Mouse (Mus musculus) layer of hippocampus, postnatal 14 days (tissue): ENCODE results near the gene Spink2. TPM values are rescaled to one million over a fixed set of nuclear protein-coding genes. Genes with fewer than 3 reads are reported as not detected.

Experiments
- total RNA-seq, 2 experiments: library from RNA; stranded (reverse); gene quantifications; 2 replicates each; pipeline ENCODE4 v1.2.3; 2021

The Spink2 gene
- total RNA-seq, 2 experiments from 2014 or later = not detected

Other genes with a start within 250 kb of the Spink2 start
- 100 to 1,000 TPM; 121 to 128 TPM for gene Srp72, start 236.8 kb downstream of the Spink2 start, total RNA-seq
- gene Arl9, start 207.4 kb downstream of the Spink2 start, total RNA-seq = not detected
- 1 to 10 TPM; 1.3 to 1.4 TPM for gene Thegl, start 195.4 kb downstream of the Spink2 start, total RNA-seq
- 10 to 100 TPM; 64.5 to 92.8 TPM for gene Hopx, start 96.3 kb downstream of the Spink2 start, total RNA-seq
- 1 to 10 TPM; 5.2 to 5.5 TPM for gene Rest, start 54.0 kb upstream of the Spink2 start, total RNA-seq
- 10 to 100 TPM; 24.2 to 24.8 TPM for gene Noa1, start 98.6 kb upstream of the Spink2 start, total RNA-seq
- 10 to 100 TPM; 48.1 to 48.7 TPM for gene Polr2b, start 98.7 kb upstream of the Spink2 start, total RNA-seq
- 10 to 100 TPM; 49.6 to 64.6 TPM for gene Igfbp7, start 196.6 kb upstream of the Spink2 start, total RNA-seq